Mouse (Mus musculus): ENCODE data around the gene Pank3. TPM values are rescaled to one million over a fixed set of nuclear protein-coding genes. Genes with fewer than 3 reads are reported as not detected.

Gene Pank3
- 10 to 100 TPM; 19.7 to 22.8 TPM for total RNA-seq (2021)
- long read RNA-seq, experiment 1, full-length matches to known transcripts = 3 of 6 reads
- long read RNA-seq, experiment 1, partial matches to known transcripts = 0 of 6 reads
- long read RNA-seq, experiment 1, other reads (novel, unspliced or antisense) = 3 of 6 reads
- long read RNA-seq, experiment 2, full-length matches to known transcripts = 3 of 5 reads
- long read RNA-seq, experiment 2, partial matches to known transcripts = 0 of 5 reads
- long read RNA-seq, experiment 2, other reads (novel, unspliced or antisense) = 2 of 5 reads

- DNase-seq = peak; percentile 99
Observed at GRCm38 (mm10) chr11:35769188-35769745, at the start of gene Pank3. Pank3 (plus strand) TSS chr11:35769484.

- no peak for DNase-seq
Observed at GRCm38 (mm10) chr11:35723876-35724275, 45.4 kb upstream of the Pank3 start.

GRCm38 (mm10) chr11:35726341-35726846, 42.9 kb upstream of the Pank3 start:
- no peak for DNase-seq

- DNase-seq = no peak
Observed at GRCm38 (mm10) chr11:35728200-35728599, 41.1 kb upstream of the Pank3 start.

GRCm38 (mm10) chr11:35729186-35729585, 40.1 kb upstream of the Pank3 start:
- DNase-seq = no peak

- DNase-seq = no peak
Observed at GRCm38 (mm10) chr11:35732366-35732765, 36.9 kb upstream of the Pank3 start.

GRCm38 (mm10) chr11:35736817-35737216, 32.5 kb upstream of the Pank3 start:
- no peak for DNase-seq

- DNase-seq = no peak
Observed at GRCm38 (mm10) chr11:35737262-35737661, 32.0 kb upstream of the Pank3 start.

GRCm38 (mm10) chr11:35738102-35738501, 31.2 kb upstream of the Pank3 start:
- no peak for DNase-seq

- DNase-seq = no peak
Observed at GRCm38 (mm10) chr11:35743586-35743985, 25.7 kb upstream of the Pank3 start.

- no peak for DNase-seq
Observed at GRCm38 (mm10) chr11:35744571-35744970, 24.7 kb upstream of the Pank3 start.

GRCm38 (mm10) chr11:35750578-35750977, 18.7 kb upstream of the Pank3 start:
- peak; percentile 80 for DNase-seq

GRCm38 (mm10) chr11:35754906-35755418, 14.3 kb upstream of the Pank3 start:
- DNase-seq = no peak

- no peak for DNase-seq
Observed at GRCm38 (mm10) chr11:35755546-35755945, 13.7 kb upstream of the Pank3 start.

GRCm38 (mm10) chr11:35756411-35757303, 12.6 kb upstream of the Pank3 start:
- DNase-seq = no peak

- DNase-seq = no peak
Observed at GRCm38 (mm10) chr11:35760001-35760626, 9.2 kb upstream of the Pank3 start.

GRCm38 (mm10) chr11:35760627-35761003, 8.7 kb upstream of the Pank3 start:
- DNase-seq = no peak

- no peak for DNase-seq
Observed at GRCm38 (mm10) chr11:35766845-35767244, 2.4 kb upstream of the Pank3 start.

- DNase-seq = peak; percentile 75
Observed at GRCm38 (mm10) chr11:35769746-35770437, 608 bp downstream of the Pank3 start.

- no peak for DNase-seq
Observed at GRCm38 (mm10) chr11:35770741-35771504, 1.6 kb downstream of the Pank3 start.

GRCm38 (mm10) chr11:35775606-35776005, 6.3 kb downstream of the Pank3 start:
- no peak for DNase-seq

All from gastrocnemius, postnatal 25 days (tissue).